Mouse (Mus musculus) urinary bladder, postnatal 25 days (tissue): ENCODE data around the gene Bloc1s3.

Source experiments
- DNase-seq: peaks from one replicate; pipeline ENCODE4 v3.0.0; 2022; ENCODE audit warnings: low spot score

The Bloc1s3 gene

DNA sequence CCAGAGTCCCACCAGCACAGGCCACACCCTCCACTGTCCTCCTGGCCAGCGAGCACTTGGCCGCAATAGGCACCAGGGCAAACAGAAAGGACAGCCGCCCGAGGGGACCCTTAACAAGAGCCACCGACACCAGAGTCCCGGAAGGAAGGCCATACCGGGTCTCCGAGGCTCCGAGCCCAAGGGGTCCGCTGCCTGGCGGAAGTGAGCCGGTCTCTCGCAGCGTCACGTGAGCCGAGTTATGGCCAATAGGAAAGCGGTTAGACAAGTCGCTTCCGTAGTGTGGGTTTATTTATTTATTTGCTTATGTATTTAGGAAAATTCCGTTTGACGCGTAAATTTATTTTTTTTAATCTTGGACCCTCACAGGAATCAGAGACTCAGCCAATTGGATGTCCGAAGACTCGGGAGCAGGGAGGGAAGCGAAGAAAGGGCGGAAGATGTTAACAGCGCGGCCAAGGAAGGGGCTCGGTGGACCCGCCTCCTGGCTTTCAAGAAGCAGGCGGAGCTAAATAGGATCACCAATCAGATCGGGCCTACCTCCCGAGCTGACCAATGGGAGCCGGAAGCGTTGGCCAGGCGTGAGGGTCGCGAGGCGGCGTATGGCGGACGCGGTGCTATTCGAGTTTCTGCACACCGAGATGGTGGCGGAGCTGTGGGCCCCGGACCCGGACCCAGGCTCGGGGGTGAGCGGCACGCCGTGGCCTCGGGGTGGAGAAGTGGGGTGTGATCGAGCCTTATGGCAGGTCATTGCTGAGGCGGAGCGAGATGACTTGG is at the start of gene Bloc1s3, which contains the start of gene Trappc6a:
TSS of gene Bloc1s3 (minus strand) at position 218 of the 774 bp plus-strand sequence.
TSS of gene Trappc6a (plus strand) at position 246 of the 774 bp plus-strand sequence.
- peak; percentile 84 for DNase-seq

DNA sequence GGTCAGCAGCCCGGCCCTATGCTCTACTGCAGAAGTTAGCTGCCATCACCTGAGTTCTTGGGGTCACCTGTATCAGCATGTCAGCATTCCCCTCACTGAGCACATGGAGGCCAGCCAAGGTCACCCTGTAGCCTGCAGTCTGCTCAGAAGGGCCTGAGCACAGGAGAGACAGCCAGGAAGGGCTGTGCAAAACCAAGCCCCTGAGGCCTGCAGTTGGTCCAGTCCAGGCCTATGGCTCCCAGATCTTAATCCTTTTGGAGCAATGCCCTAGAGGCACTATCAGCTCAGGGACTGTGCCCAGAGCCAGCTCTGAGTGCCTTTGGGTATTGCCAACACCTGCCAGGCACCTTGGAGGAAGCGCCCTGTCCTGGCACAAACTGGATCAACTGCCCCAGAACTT is 48.9 kb upstream of the Bloc1s3 start:
- DNase-seq: no peak

- DNase-seq: no peak
Observed at GRCm38 (mm10) chr7:19554168-19554567, 46.0 kb upstream of the Bloc1s3 start.

DNA sequence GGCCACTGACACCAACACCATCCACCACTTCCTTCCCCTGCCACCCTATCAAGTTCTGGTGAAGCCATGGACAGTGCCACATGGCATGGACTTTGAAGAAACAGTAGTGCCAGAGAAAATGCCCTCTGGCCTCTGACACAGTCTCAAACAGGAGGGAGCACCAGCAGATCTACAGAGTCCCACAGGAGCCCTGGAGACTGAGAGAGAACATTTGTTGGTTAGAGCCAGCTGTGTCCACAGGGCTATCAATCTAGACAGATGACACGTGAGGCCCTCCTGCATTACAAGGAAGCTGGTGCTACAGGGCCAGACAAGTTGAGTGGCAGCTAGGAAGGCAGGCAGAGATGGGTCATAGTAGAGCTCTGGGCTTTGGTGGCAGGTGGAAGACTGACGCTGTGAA is 44.3 kb upstream of the Bloc1s3 start:
- no peak for DNase-seq

GRCm38 (mm10) chr7:19551634-19552033 is 43.5 kb upstream of the Bloc1s3 start:
- DNase-seq: no peak

DNA sequence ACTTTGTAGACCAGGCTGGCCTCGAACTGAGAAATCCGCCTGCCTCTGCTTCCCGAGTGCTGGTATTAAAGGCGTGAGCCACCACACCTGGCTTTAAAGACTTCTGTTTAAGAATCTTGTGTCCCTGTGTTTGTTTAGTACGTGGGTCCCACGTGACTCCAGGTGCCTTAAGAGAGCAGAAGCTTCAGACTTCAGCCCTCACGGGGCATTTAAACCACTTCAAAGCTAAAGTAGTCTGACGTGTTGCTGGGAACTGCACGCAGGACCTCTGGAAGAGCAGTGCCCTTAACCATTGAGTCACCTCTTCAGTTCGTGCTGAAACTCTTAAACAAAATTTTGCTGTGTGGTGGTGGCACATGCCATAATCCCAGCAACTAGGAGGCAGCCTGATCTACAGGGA is 41.2 kb upstream of the Bloc1s3 start:
- no peak for DNase-seq

- no peak for DNase-seq
Observed at GRCm38 (mm10) chr7:19547344-19547969, 39.3 kb upstream of the Bloc1s3 start.

DNA sequence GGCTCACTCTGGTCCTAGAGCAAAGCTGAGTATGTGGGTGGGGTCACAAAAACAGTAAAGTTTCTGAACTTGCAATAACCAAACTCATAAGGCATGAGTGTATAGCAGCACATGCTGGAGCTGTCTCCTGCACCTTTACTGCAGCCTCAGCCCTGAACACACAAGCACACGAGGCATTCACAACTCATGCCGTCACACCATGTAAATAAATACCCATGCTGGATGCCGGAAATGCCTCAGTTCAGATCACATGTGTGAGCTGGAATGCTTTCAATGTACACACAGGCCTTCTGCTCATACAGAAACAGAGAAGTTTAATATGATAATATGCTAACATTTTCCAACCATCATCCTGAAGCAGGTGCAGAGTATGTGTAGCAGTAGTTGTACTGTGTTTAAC is 37.8 kb upstream of the Bloc1s3 start:
- no peak for DNase-seq

DNA sequence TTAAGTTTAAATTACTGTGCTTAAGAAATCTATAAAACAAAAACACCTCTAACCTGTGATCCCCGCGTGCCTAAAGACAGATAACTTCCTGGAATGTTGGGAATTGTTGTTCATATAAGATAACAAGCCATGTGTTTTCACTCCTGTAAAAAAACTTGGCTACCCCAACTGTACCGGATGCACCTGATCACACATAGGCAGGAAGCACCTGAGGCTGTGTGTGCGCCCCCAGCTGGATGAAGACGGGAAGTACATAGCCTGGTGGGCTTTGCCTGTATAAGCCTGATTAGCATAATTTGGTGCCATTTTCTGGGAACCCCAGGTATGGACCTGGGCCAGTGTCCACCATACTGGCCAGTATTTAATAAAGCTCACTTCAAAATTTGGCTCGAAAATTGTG is 35.4 kb upstream of the Bloc1s3 start:
- DNase-seq: no peak

GRCm38 (mm10) chr7:19542155-19542691 is 34.1 kb upstream of the Bloc1s3 start:
- DNase-seq: no peak

- DNase-seq: no peak
Observed at GRCm38 (mm10) chr7:19541681-19542154, 33.6 kb upstream of the Bloc1s3 start.

GRCm38 (mm10) chr7:19540771-19541566 is 32.8 kb upstream of the Bloc1s3 start:
- no peak for DNase-seq

- DNase-seq: no peak
Observed at GRCm38 (mm10) chr7:19534676-19535075, 26.5 kb upstream of the Bloc1s3 start.

- DNase-seq: no peak
Observed at GRCm38 (mm10) chr7:19532240-19532639, 24.1 kb upstream of the Bloc1s3 start.

DNA sequence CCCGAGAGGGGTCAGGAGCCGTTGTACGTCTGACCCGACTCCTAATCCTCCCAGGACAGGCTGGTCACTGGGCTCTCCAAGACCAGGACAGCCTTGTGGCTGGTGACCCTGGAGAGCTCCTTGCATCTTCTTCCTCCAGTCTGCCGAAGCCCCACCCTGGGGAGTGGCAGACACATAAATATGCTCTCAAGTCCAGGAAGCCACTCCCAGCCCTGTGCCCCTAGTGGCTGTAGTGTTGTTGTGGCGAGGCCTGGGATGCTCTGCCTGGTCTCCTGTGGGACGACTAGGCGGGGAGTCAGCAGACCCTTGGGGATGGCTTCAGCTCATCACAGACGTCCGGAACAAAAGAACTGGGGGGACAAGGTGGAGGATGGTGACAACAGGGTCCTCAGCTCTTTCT is 22.9 kb upstream of the Bloc1s3 start:
- DNase-seq: no peak

DNA sequence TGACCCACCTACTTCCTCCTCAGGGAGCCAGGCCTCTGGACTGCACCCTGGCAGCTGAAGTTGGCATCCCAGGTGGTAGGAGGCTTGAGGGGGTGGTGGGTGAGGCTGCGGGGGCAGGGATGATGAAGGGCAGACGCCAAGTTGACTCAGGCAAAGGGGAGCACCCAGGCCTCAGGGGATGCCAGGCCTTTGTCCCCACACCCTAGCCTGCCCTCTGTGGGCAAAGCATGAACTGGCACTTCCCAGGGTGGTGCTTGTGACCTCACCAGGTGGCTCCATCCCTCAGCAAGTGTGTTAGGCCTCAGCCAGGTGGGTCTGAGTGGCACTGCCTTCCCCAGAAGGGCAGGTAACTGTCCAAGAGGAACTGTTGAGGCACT is 16.9 kb upstream of the Bloc1s3 start:
- DNase-seq: no peak

- DNase-seq: no peak
Observed at GRCm38 (mm10) chr7:19524420-19525104, 16.4 kb upstream of the Bloc1s3 start.

- DNase-seq: peak; percentile 42
Observed at GRCm38 (mm10) chr7:19523757-19524419, 15.7 kb upstream of the Bloc1s3 start.

- DNase-seq: no peak
Observed at GRCm38 (mm10) chr7:19523017-19523756, 15.0 kb upstream of the Bloc1s3 start.

- DNase-seq: no peak
Observed at GRCm38 (mm10) chr7:19520032-19520431, 11.9 kb upstream of the Bloc1s3 start.
